Mouse (Mus musculus) left cerebral cortex, adult 11 months (tissue): ENCODE results near the gene Ufc1.
"Not testable (repeated sequence)": the region's sequence is repeated elsewhere in the genome, so short reads cannot be mapped to it uniquely, and the experiment has no call there.

ENCODE experiments used
- DNase-seq: peaks from one replicate; pipeline ENCODE4 v3.0.0; 2022; ENCODE audit warnings: low spot score

The Ufc1 gene

GRCm38 (mm10) chr1:171294298-171295062 lies at the start of gene Ufc1:
Ufc1 (minus strand) TSS chr1:171295024.
- peak; percentile 83 for DNase-seq

GRCm38 (mm10) chr1:171343922-171344677 lies 49.3 kb upstream of the Ufc1 start:
- DNase-seq: no peak

GRCm38 (mm10) chr1:171342262-171343207 lies 47.7 kb upstream of the Ufc1 start:
- DNase-seq: no peak

- no peak for DNase-seq
These were observed 35.4 kb upstream of the Ufc1 start for GRCm38 (mm10) chr1:171330216-171330560.

- DNase-seq: no peak
These were observed 34.8 kb upstream of the Ufc1 start for GRCm38 (mm10) chr1:171329433-171330215.

- DNase-seq: peak; percentile 93
These were observed 34.1 kb upstream of the Ufc1 start, which contains the start of gene Dedd for GRCm38 (mm10) chr1:171328839-171329432. Dedd (plus strand) TSS chr1:171329145.

GRCm38 (mm10) chr1:171328244-171328643 lies 33.4 kb upstream of the Ufc1 start:
- DNase-seq: no peak

GRCm38 (mm10) chr1:171326588-171326987 lies 31.8 kb upstream of the Ufc1 start:
- not testable (repeated sequence) for DNase-seq

GRCm38 (mm10) chr1:171325571-171325970 lies 30.7 kb upstream of the Ufc1 start:
- no peak for DNase-seq

GRCm38 (mm10) chr1:171322012-171322411 lies 27.2 kb upstream of the Ufc1 start:
- DNase-seq: no peak

GRCm38 (mm10) chr1:171321415-171321814 lies 26.6 kb upstream of the Ufc1 start:
- no peak for DNase-seq

GRCm38 (mm10) chr1:171320151-171320550 lies 25.3 kb upstream of the Ufc1 start:
- DNase-seq: no peak

GRCm38 (mm10) chr1:171319748-171320147 lies 24.9 kb upstream of the Ufc1 start:
- no peak for DNase-seq

- no peak for DNase-seq
These were observed 14.5 kb upstream of the Ufc1 start for GRCm38 (mm10) chr1:171309321-171309720.

- DNase-seq: not testable (repeated sequence)
These were observed 11.3 kb upstream of the Ufc1 start for GRCm38 (mm10) chr1:171306157-171306556.

GRCm38 (mm10) chr1:171298226-171298625 lies 3.4 kb upstream of the Ufc1 start:
- DNase-seq: no peak

- no peak for DNase-seq
These were observed 209 bp upstream of the Ufc1 start for GRCm38 (mm10) chr1:171295063-171295402.

GRCm38 (mm10) chr1:171293906-171294297 lies 922 bp downstream of the Ufc1 start:
- DNase-seq: no peak

- no peak for DNase-seq
These were observed 1.5 kb downstream of the Ufc1 start for GRCm38 (mm10) chr1:171293351-171293750.

GRCm38 (mm10) chr1:171288328-171288727 lies 6.5 kb downstream of the Ufc1 start:
- DNase-seq: no peak
